Mouse (Mus musculus) CH12.LX (cell line): Measurements from ENCODE around the gene Trnt1. TPM values are rescaled to one million over a fixed set of nuclear protein-coding genes. Genes with fewer than 3 reads are reported as not detected.

ENCODE experiments used
- DNase-seq: peaks from one replicate; pipeline ENCODE4 v3.0.0-alpha.2; 2013; ENCODE audit errors: extremely low read depth
- H3K27ac ChIP-seq: 2 replicates; pipeline ENCODE4 v1.5.1; 2012; ENCODE audit warnings: low read depth, mild to moderate bottlenecking, control low read depth, moderate library complexity; ENCODE audit not compliant: insufficient read depth
- H3K27me3 ChIP-seq: replicated peaks from 2 replicates; pipeline ENCODE3; 2012; ENCODE audit warnings: inconsistent platforms
- H3K36me3 ChIP-seq, 2 experiments: replicated peaks in 1 of 2; 2 replicates each; pipeline versions ENCODE3 to v1.6.1; 2012; ENCODE audit warnings: inconsistent platforms in 1 of 2, low read length in 1 of 2, mild to moderate bottlenecking in 1 of 2, mixed read lengths in 1 of 2, moderate library complexity in 1 of 2; ENCODE audit not compliant: control insufficient read depth in 1 of 2, insufficient read depth in 1 of 2
- H3K4me1 ChIP-seq, 2 experiments: 2 replicates each; pipeline ENCODE4 v1.6.1; 2012; ENCODE audit warnings: inconsistent platforms in 1 of 2, moderate library complexity in 1 of 2; ENCODE audit not compliant: insufficient read depth in 2 of 2, control insufficient read depth in 1 of 2
- H3K4me2 ChIP-seq: 2 replicates; pipeline ENCODE4 v1.6.1; 2012; ENCODE audit warnings: low read depth, mild to moderate bottlenecking, control low read depth; ENCODE audit not compliant: poor library complexity, insufficient read depth, severe bottlenecking
- H3K4me3 ChIP-seq, 3 experiments: fragments of 150-350 bp in 1 of 3; sonication (generic) in 1 of 3; replicated peaks in 1 of 3; 2 replicates each; pipeline versions ENCODE3 to v1.5.1; 2011 to 2012; ENCODE audit warnings: low read depth in 2 of 3, low read length in 2 of 3, mild to moderate bottlenecking in 2 of 3, moderate library complexity in 2 of 3, control low read depth in 1 of 3, improper control_type of control experiment in 1 of 3, inconsistent platforms in 1 of 3, mixed read lengths in 1 of 3; ENCODE audit not compliant: poor library complexity in 1 of 3
- H3K79me2 ChIP-seq: replicated peaks from 2 replicates; pipeline ENCODE4 v1.6.1; 2012; ENCODE audit warnings: mild to moderate bottlenecking, moderate library complexity; ENCODE audit not compliant: control insufficient read depth, poor library complexity, insufficient read depth, severe bottlenecking; ENCODE audit errors: extremely low read depth
- H3K9ac ChIP-seq: 2 replicates; pipeline ENCODE4 v1.6.1; 2012; ENCODE audit warnings: low read depth, mild to moderate bottlenecking, control low read depth, moderate library complexity; ENCODE audit not compliant: insufficient read depth
- H3K9me3 ChIP-seq: replicated peaks from 2 replicates; pipeline ENCODE3; 2012; ENCODE audit warnings: low read length, inconsistent platforms, mixed read lengths
- BHLHE40 ChIP-seq: IDR thresholded peaks from 2 replicates; pipeline ENCODE4 v1.6.1; 2011; ENCODE audit warnings: mild to moderate bottlenecking, low read depth, low read length, improper control_type of control experiment
- ELF1 ChIP-seq: IDR thresholded peaks from 2 replicates; pipeline ENCODE4 v1.6.1; 2014; ENCODE audit warnings: low read depth, mild to moderate bottlenecking, inconsistent platforms, low read length, improper control_type of control experiment
- EP300 ChIP-seq: IDR thresholded peaks from 2 replicates; pipeline ENCODE4 v1.6.1; 2011; ENCODE audit warnings: low read length, improper control_type of control experiment
- ETS1 ChIP-seq: conservative IDR thresholded peaks from 2 replicates; pipeline ENCODE4 v1.6.1; 2012; ENCODE audit warnings: low read depth, mild to moderate bottlenecking, inconsistent platforms, low read length, improper control_type of control experiment, moderate library complexity
- GABPA ChIP-seq: IDR thresholded peaks from 2 replicates; pipeline ENCODE4 v1.6.1; 2012; ENCODE audit warnings: low read depth, low read length, improper control_type of control experiment, inconsistent platforms; ENCODE audit not compliant: insufficient replicate concordance
- IRF4 ChIP-seq: IDR thresholded peaks from 2 replicates; pipeline ENCODE4 v1.6.1; 2014; ENCODE audit warnings: low read depth, mild to moderate bottlenecking, inconsistent platforms, low read length, improper control_type of control experiment
- JUN ChIP-seq: IDR thresholded peaks from 2 replicates; pipeline ENCODE4 v1.6.1; 2011; ENCODE audit warnings: low read depth, mild to moderate bottlenecking, low read length, improper control_type of control experiment, moderate library complexity; ENCODE audit not compliant: insufficient read depth
- JUND ChIP-seq: conservative IDR thresholded peaks from 2 replicates; pipeline ENCODE4 v1.6.1; 2011; ENCODE audit warnings: low read depth, low read length, improper control_type of control experiment
- MAFK ChIP-seq: IDR thresholded peaks from 2 replicates; pipeline ENCODE4 v1.6.1; 2011; ENCODE audit warnings: low read length, improper control_type of control experiment; ENCODE audit not compliant: insufficient replicate concordance
- MEF2A ChIP-seq: IDR thresholded peaks from 2 replicates; pipeline ENCODE4 v1.6.1; 2014; ENCODE audit warnings: low read depth, mild to moderate bottlenecking, inconsistent platforms, low read length, improper control_type of control experiment, borderline replicate concordance
- MYC ChIP-seq: IDR thresholded peaks from 2 replicates; pipeline ENCODE4 v1.6.1; 2011; ENCODE audit warnings: low read depth, mild to moderate bottlenecking, improper control_type of control experiment, low read length
- NRF1 ChIP-seq: IDR thresholded peaks from 2 replicates; pipeline ENCODE4 v1.6.1; 2014; ENCODE audit warnings: low read depth, mild to moderate bottlenecking, inconsistent platforms, low read length, improper control_type of control experiment, moderate library complexity
- POLR2A ChIP-seq: IDR thresholded peaks from 2 replicates; pipeline ENCODE4 v1.6.1; 2011; ENCODE audit warnings: low read depth, mild to moderate bottlenecking, improper control_type of control experiment, low read length
- RCOR1 ChIP-seq: conservative IDR thresholded peaks from 2 replicates; pipeline ENCODE4 v1.6.1; 2012; ENCODE audit warnings: low read depth, mild to moderate bottlenecking, inconsistent platforms, low read length, improper control_type of control experiment
- SIN3A ChIP-seq: IDR thresholded peaks from 2 replicates; pipeline ENCODE4 v1.6.1; 2012; ENCODE audit warnings: low read length, improper control_type of control experiment, inconsistent platforms
- SMC3 ChIP-seq: IDR thresholded peaks from 2 replicates; pipeline ENCODE4 v1.6.1; 2011; ENCODE audit warnings: low read depth, low read length, improper control_type of control experiment
- TCF12 ChIP-seq: IDR thresholded peaks from 2 replicates; pipeline ENCODE4 v1.6.1; 2014; ENCODE audit warnings: low read depth, mild to moderate bottlenecking, inconsistent platforms, low read length, improper control_type of control experiment
- ZMIZ1 ChIP-seq: IDR thresholded peaks from 2 replicates; pipeline ENCODE4 v1.6.1; 2012; ENCODE audit warnings: low read depth, mild to moderate bottlenecking, inconsistent platforms, low read length, improper control_type of control experiment
- ZNF384 ChIP-seq: IDR thresholded peaks from 2 replicates; pipeline ENCODE4 v1.6.1; 2012; ENCODE audit warnings: low read depth, low read length, improper control_type of control experiment, inconsistent platforms
- dilution Hi-C: fragments of 300-500 bp; cut with MboI; formaldehyde crosslinking; loops from 2 replicates; pipeline ENCODE4 v1.14.3; 2020; ENCODE audit warnings: low sequenced_read_pairs; ENCODE audit not compliant: extremely low pct_unique_long_range_greater_than_20kb, extremely low pct_ligation_motif_present
- in situ Hi-C: fragments of 300-500 bp; cut with MboI; formaldehyde crosslinking; loops from 3 replicates; pipeline ENCODE4 v1.14.3; 2019; ENCODE audit warnings: low sequenced_read_pairs, low pct_ligation_motif_present, low pct_unique_long_range_greater_than_20kb, mixed read lengths
- polyA plus RNA-seq: library from polyadenylated mRNA; unstranded; fragments of >175 nt; gene quantifications from 2 replicates; pipeline ENCODE4 v1.2.1, GENCODE M21; 2012; ENCODE audit warnings: low read depth; ENCODE audit not compliant: insufficient read length
- total RNA-seq, 2 experiments: library from RNA; depleted of rRNA; stranded (reverse); fragments of 300-350 nt in 1 of 2; fragments of >200 nt in 1 of 2; gene quantifications; 2 replicates each; pipeline ENCODE4 v1.2.3; 2012 to 2014

Trnt1 gene
- total and polyA plus RNA-seq, 3 experiments, result 106 to 239 (median 159) TPM

GRCm38 (mm10) chr6:106750291-106750690 is 18.6 kb upstream of the Trnt1 start (continued):
- TF ChIP-seq ETS1, result peak; percentile 93

- no peak for DNase-seq
Observed at GRCm38 (mm10) chr6:106758299-106758698, 10.6 kb upstream of the Trnt1 start.

GRCm38 (mm10) chr6:106760473-106761218 is 8.3 kb upstream of the Trnt1 start:
- Histone ChIP-seq H3K9me3 (no peaks in the 10 kb centered on the region), H3K27ac (peak overlapping the region; percentile 46; the same call in 1 of the 2 replicates), H3K79me2 (no peaks in the 10 kb centered on the region), H3K4me1 (peaks cover 7 to 44% of the 10 kb centered on the region in 2 experiments; a peak in 3 of 4 replicates), H3K4me2 (peak overlapping the region; percentile 69), H3K27me3 (no peaks in the 10 kb centered on the region), H3K4me3 (no peak overlapping the region), H3K9ac (peak overlapping the region; percentile 55; the same call in 1 of the 2 replicates), H3K36me3 (no peaks in the 10 kb centered on the region)
- in situ Hi-C loops, result no loop called here
- peak; percentile 86 for DNase-seq
- TF ChIP-seq SMC3, result no peak
- peak; percentile 65; the same call in 1 of the 2 replicates for TF ChIP-seq JUND
- TF ChIP-seq MEF2A, result peak; percentile 89
- peak; percentile 74 for TF ChIP-seq ETS1
- peak; percentile 51 for TF ChIP-seq BHLHE40
- TF ChIP-seq ZNF384, result no peak
- no peak for TF ChIP-seq SIN3A
- 0 out of 2 replicates have a peak, but pooled peaks have one; percentile 58 for TF ChIP-seq MYC
- TF ChIP-seq TCF12, result peak; percentile 70
- TF ChIP-seq IRF4, result peak; percentile 72
- no peak for TF ChIP-seq POLR2A
- TF ChIP-seq RCOR1, result peak; percentile 33; the same call in 1 of the 2 replicates
- TF ChIP-seq JUN, result peak; percentile 45; the same call in 1 of the 2 replicates
- TF ChIP-seq EP300, result peak; percentile 86
- dilution Hi-C loops, result no loop called here

More at GRCm38 (mm10) chr6:106758299-106758698, 10.6 kb upstream of the Trnt1 start:
- no peak overlapping the region for H3K9ac ChIP-seq
- dilution Hi-C loops (no loop called here), in situ Hi-C loops (no loop called here)
- H3K27me3 ChIP-seq, result no peaks in the 10 kb centered on the region
- no peak overlapping the region for H3K4me2 ChIP-seq
- no peaks in the 10 kb centered on the region for H3K79me2 ChIP-seq
- no peak overlapping the region for H3K4me3 ChIP-seq
- no peaks in the 10 kb centered on the region for H3K9me3 ChIP-seq
- H3K4me1 ChIP-seq, result peaks cover 7 to 37% of the 10 kb centered on the region in 2 experiments; a peak in 3 of 4 replicates
- H3K27ac ChIP-seq, result no peak overlapping the region
- H3K36me3 ChIP-seq, result no peaks in the 10 kb centered on the region
- no peak for TF ChIP-seq ZMIZ1
- TF ChIP-seq TCF12, result no peak
- no peak for TF ChIP-seq MEF2A
- no peak for TF ChIP-seq ELF1
- no peak for TF ChIP-seq RCOR1
- TF ChIP-seq MYC, result no peak
- no peak for TF ChIP-seq ETS1
- TF ChIP-seq NRF1, result no peak
- no peak for TF ChIP-seq EP300
- no peak for TF ChIP-seq JUND
- TF ChIP-seq MAFK, result no peak
- no peak for TF ChIP-seq GABPA
- TF ChIP-seq JUN, result no peak
